Mouse (Mus musculus): Measurements from ENCODE around the gene Clec4n.

GRCm38 (mm10) chr6:123244201-123244600 lies 14.6 kb downstream of the Clec4n start:
- TF ChIP-seq CTCF (IDR thresholded peaks at IDR 0.05; ENCODE audit: low read depth, low read length) (no peak), POLR2A (IDR thresholded peaks at IDR 0.05; ENCODE audit: extremely low read depth, insufficient read depth, low read length) (no peak)

Measured in liver, adult 2 months (tissue).